Mouse (Mus musculus) CH12.LX (cell line): Measurements from ENCODE around the gene Timm29. TPM values are rescaled to one million over a fixed set of nuclear protein-coding genes. Genes with fewer than 3 reads are reported as not detected.

Experiments
- DNase-seq: peaks from one replicate; pipeline ENCODE4 v3.0.0-alpha.2; 2013; ENCODE audit errors: extremely low read depth
- H3K27ac ChIP-seq: 2 replicates; pipeline ENCODE4 v1.5.1; 2012; ENCODE audit warnings: low read depth, mild to moderate bottlenecking, control low read depth, moderate library complexity; ENCODE audit not compliant: insufficient read depth
- H3K27me3 ChIP-seq: replicated peaks from 2 replicates; pipeline ENCODE3; 2012; ENCODE audit warnings: inconsistent platforms
- H3K36me3 ChIP-seq, 2 experiments: replicated peaks in 1 of 2; 2 replicates each; pipeline versions ENCODE3 to v1.6.1; 2012; ENCODE audit warnings: inconsistent platforms in 1 of 2, low read length in 1 of 2, mild to moderate bottlenecking in 1 of 2, mixed read lengths in 1 of 2, moderate library complexity in 1 of 2; ENCODE audit not compliant: control insufficient read depth in 1 of 2, insufficient read depth in 1 of 2
- H3K4me1 ChIP-seq, 2 experiments: 2 replicates each; pipeline ENCODE4 v1.6.1; 2012; ENCODE audit warnings: inconsistent platforms in 1 of 2, moderate library complexity in 1 of 2; ENCODE audit not compliant: insufficient read depth in 2 of 2, control insufficient read depth in 1 of 2
- H3K4me2 ChIP-seq: 2 replicates; pipeline ENCODE4 v1.6.1; 2012; ENCODE audit warnings: low read depth, mild to moderate bottlenecking, control low read depth; ENCODE audit not compliant: poor library complexity, insufficient read depth, severe bottlenecking
- H3K4me3 ChIP-seq, 3 experiments: fragments of 150-350 bp in 1 of 3; sonication (generic) in 1 of 3; replicated peaks in 1 of 3; 2 replicates each; pipeline versions ENCODE3 to v1.5.1; 2011 to 2012; ENCODE audit warnings: low read depth in 2 of 3, low read length in 2 of 3, mild to moderate bottlenecking in 2 of 3, moderate library complexity in 2 of 3, control low read depth in 1 of 3, improper control_type of control experiment in 1 of 3, inconsistent platforms in 1 of 3, mixed read lengths in 1 of 3; ENCODE audit not compliant: poor library complexity in 1 of 3
- H3K79me2 ChIP-seq: replicated peaks from 2 replicates; pipeline ENCODE4 v1.6.1; 2012; ENCODE audit warnings: mild to moderate bottlenecking, moderate library complexity; ENCODE audit not compliant: control insufficient read depth, poor library complexity, insufficient read depth, severe bottlenecking; ENCODE audit errors: extremely low read depth
- H3K9ac ChIP-seq: 2 replicates; pipeline ENCODE4 v1.6.1; 2012; ENCODE audit warnings: low read depth, mild to moderate bottlenecking, control low read depth, moderate library complexity; ENCODE audit not compliant: insufficient read depth
- H3K9me3 ChIP-seq: replicated peaks from 2 replicates; pipeline ENCODE3; 2012; ENCODE audit warnings: low read length, inconsistent platforms, mixed read lengths
- CHD1 ChIP-seq: IDR thresholded peaks from 2 replicates; pipeline ENCODE4 v1.6.1; 2012; ENCODE audit warnings: low read depth, low read length, improper control_type of control experiment, inconsistent platforms
- ELF1 ChIP-seq: IDR thresholded peaks from 2 replicates; pipeline ENCODE4 v1.6.1; 2014; ENCODE audit warnings: low read depth, mild to moderate bottlenecking, inconsistent platforms, low read length, improper control_type of control experiment
- EP300 ChIP-seq: IDR thresholded peaks from 2 replicates; pipeline ENCODE4 v1.6.1; 2011; ENCODE audit warnings: low read length, improper control_type of control experiment
- IRF4 ChIP-seq: IDR thresholded peaks from 2 replicates; pipeline ENCODE4 v1.6.1; 2014; ENCODE audit warnings: low read depth, mild to moderate bottlenecking, inconsistent platforms, low read length, improper control_type of control experiment
- JUND ChIP-seq: conservative IDR thresholded peaks from 2 replicates; pipeline ENCODE4 v1.6.1; 2011; ENCODE audit warnings: low read depth, low read length, improper control_type of control experiment
- MAZ ChIP-seq: IDR thresholded peaks from 2 replicates; pipeline ENCODE4 v1.6.1; 2012; ENCODE audit warnings: low read depth, mild to moderate bottlenecking, inconsistent platforms, low read length, improper control_type of control experiment, moderate library complexity
- NELFE ChIP-seq: IDR thresholded peaks from 2 replicates; pipeline ENCODE4 v1.6.1; 2011; ENCODE audit warnings: low read depth, low read length, improper control_type of control experiment
- NRF1 ChIP-seq: IDR thresholded peaks from 2 replicates; pipeline ENCODE4 v1.6.1; 2014; ENCODE audit warnings: low read depth, mild to moderate bottlenecking, inconsistent platforms, low read length, improper control_type of control experiment, moderate library complexity
- RAD21 ChIP-seq: IDR thresholded peaks from 2 replicates; pipeline ENCODE4 v1.6.1; 2011; ENCODE audit warnings: low read depth, mild to moderate bottlenecking, low read length, improper control_type of control experiment, moderate library complexity
- SMC3 ChIP-seq: IDR thresholded peaks from 2 replicates; pipeline ENCODE4 v1.6.1; 2011; ENCODE audit warnings: low read depth, low read length, improper control_type of control experiment
- TBP ChIP-seq: conservative IDR thresholded peaks from 2 replicates; pipeline ENCODE4 v1.6.1; 2011; ENCODE audit warnings: low read depth, low read length, improper control_type of control experiment
- TCF12 ChIP-seq: IDR thresholded peaks from 2 replicates; pipeline ENCODE4 v1.6.1; 2014; ENCODE audit warnings: low read depth, mild to moderate bottlenecking, inconsistent platforms, low read length, improper control_type of control experiment
- USF1 ChIP-seq: IDR thresholded peaks from 2 replicates; pipeline ENCODE4 v1.6.1; 2014; ENCODE audit warnings: low read depth, mild to moderate bottlenecking, inconsistent platforms, low read length, improper control_type of control experiment
- ZKSCAN1 ChIP-seq: IDR thresholded peaks from 2 replicates; pipeline ENCODE4 v1.6.1; 2012; ENCODE audit warnings: low read depth, inconsistent platforms, low read length, improper control_type of control experiment, borderline replicate concordance
- ZNF384 ChIP-seq: IDR thresholded peaks from 2 replicates; pipeline ENCODE4 v1.6.1; 2012; ENCODE audit warnings: low read depth, low read length, improper control_type of control experiment, inconsistent platforms
- dilution Hi-C: fragments of 300-500 bp; cut with MboI; formaldehyde crosslinking; loops from 2 replicates; pipeline ENCODE4 v1.14.3; 2020; ENCODE audit warnings: low sequenced_read_pairs; ENCODE audit not compliant: extremely low pct_unique_long_range_greater_than_20kb, extremely low pct_ligation_motif_present
- in situ Hi-C: fragments of 300-500 bp; cut with MboI; formaldehyde crosslinking; loops from 3 replicates; pipeline ENCODE4 v1.14.3; 2019; ENCODE audit warnings: low sequenced_read_pairs, low pct_ligation_motif_present, low pct_unique_long_range_greater_than_20kb, mixed read lengths
- polyA plus RNA-seq: library from polyadenylated mRNA; unstranded; fragments of >175 nt; gene quantifications from 2 replicates; pipeline ENCODE4 v1.2.1, GENCODE M21; 2012; ENCODE audit warnings: low read depth; ENCODE audit not compliant: insufficient read length
- total RNA-seq, 2 experiments: library from RNA; depleted of rRNA; stranded (reverse); fragments of 300-350 nt in 1 of 2; fragments of >200 nt in 1 of 2; gene quantifications; 2 replicates each; pipeline ENCODE4 v1.2.3; 2012 to 2014

The Timm29 gene
- total and polyA plus RNA-seq, 3 experiments, result 12.0 to 34.6 (median 19.5) TPM

DNA sequence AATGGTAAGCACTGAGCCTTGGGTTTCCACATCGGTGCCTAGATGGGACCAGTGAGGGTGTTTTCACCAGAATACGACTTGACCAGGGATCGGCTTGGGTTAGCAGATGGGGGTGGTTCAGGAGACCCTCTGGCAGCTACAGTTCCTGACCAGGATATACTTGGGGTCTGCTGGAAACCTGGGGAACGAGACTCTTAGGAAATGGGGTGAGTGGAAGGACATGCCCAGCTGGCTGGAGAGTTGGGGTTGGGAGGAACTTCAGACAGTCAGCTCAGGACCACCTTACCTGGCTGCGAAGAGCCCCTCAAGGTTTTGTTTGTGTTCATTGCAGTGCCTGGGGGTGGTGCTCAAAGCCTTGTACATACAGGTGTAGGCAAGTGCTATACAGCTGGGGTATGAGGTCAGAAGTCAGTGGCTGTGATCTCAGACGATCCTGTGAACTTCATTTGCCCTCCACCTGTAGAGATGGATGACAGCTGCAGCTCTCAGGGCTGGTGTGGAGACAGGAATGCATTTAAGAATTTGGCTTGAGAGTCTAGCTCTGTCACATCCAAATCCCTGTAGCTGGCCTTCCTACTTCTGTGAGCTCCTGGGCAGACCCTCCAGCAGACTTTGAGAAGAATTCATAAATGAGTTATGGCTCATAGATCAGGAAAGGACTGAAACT lies 38.8 kb upstream of the Timm29 start:
- peaks cover under 1 to 23% of the 10 kb centered on the region in 2 experiments; a peak in 2 of 4 replicates for H3K4me1 ChIP-seq
- dilution Hi-C loops, result no loop called here
- H3K9me3 ChIP-seq, result no peaks in the 10 kb centered on the region
- no peak for TF ChIP-seq CHD1
- TF ChIP-seq RAD21, result no peak
- no peak for TF ChIP-seq SMC3
- TF ChIP-seq ELF1, result no peak
- no peak for TF ChIP-seq USF1
- no peak for TF ChIP-seq MAZ
- TF ChIP-seq EP300, result no peak
- no peak for TF ChIP-seq NRF1
- no peak for TF ChIP-seq TBP
- TF ChIP-seq TCF12, result no peak
- no peak for TF ChIP-seq ZKSCAN1
- no peak for TF ChIP-seq IRF4
- H3K4me3 ChIP-seq, result no peak overlapping the region
- in situ Hi-C loops, result no loop called here
- peaks cover 24% of the 10 kb centered on the region for H3K79me2 ChIP-seq
- no peaks in the 10 kb centered on the region for H3K27me3 ChIP-seq
- H3K36me3 ChIP-seq, result peaks cover 20 to 83% of the 10 kb centered on the region in 2 experiments
- H3K9ac ChIP-seq, result no peak overlapping the region
- H3K27ac ChIP-seq, result no peak overlapping the region
- DNase-seq, result no peak
- no peak overlapping the region for H3K4me2 ChIP-seq

- Histone ChIP-seq H3K27me3 (no peaks in the 10 kb centered on the region), H3K9me3 (no peaks in the 10 kb centered on the region), H3K79me2 (peaks cover 22% of the 10 kb centered on the region), H3K27ac (no peak overlapping the region), H3K36me3 (peaks cover 24 to 81% of the 10 kb centered on the region in 2 experiments), H3K4me2 (no peak overlapping the region), H3K4me1 (peaks cover 0 to 14% of the 10 kb centered on the region in 2 experiments; a peak in 2 of 4 replicates), H3K4me3 (no peak overlapping the region), H3K9ac (no peak overlapping the region)
- no peak for DNase-seq
- dilution Hi-C loops, result no loop called here
- in situ Hi-C loops, result no loop called here
- TF ChIP-seq NELFE (no peak), JUND (no peak), ZNF384 (no peak), IRF4 (no peak)
Measured at GRCm38 (mm10) chr9:21555198-21555742, 37.3 kb upstream of the Timm29 start.
